Mouse (Mus musculus) heart, adult 8-10 months (tissue): ENCODE results near the gene Abcg5. TPM values are rescaled to one million over a fixed set of nuclear protein-coding genes. Genes with fewer than 3 reads are reported as not detected.

Source experiments
- DNase-seq: peaks from one replicate; pipeline ENCODE4 v3.0.0; 2022; ENCODE audit warnings: low spot score
- total RNA-seq, 4 experiments: library from RNA; stranded (reverse); gene quantifications; 2 replicates each; pipeline ENCODE4 v1.2.4; 2022

The Abcg5 gene
- not detected for total RNA-seq

- DNase-seq: no peak
These were observed at the start of gene Abcg5 for GRCm38 (mm10) chr17:84682734-84683717. Gene Abcg5, minus strand, starts transcription at chr17:84683011.

DNA sequence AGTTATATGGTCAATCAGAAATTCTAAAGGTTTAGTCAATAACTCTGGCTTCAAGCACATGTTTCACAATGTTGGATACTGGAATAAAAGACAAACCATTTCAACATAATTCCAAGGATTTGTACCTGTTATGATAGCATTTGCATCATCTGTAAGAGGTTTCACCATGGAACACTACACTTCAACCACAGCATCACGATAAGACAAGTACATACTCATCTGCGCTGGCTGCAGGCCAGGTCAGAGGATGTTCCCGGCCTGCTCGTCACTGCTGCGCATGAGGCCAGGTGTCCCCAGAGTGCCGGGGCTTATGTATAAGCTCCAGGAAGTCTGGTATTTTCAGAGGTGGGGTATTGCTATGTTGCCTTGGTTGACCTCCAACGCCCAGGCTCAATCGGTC lies 49.8 kb upstream of the Abcg5 start:
- no peak for DNase-seq

DNA sequence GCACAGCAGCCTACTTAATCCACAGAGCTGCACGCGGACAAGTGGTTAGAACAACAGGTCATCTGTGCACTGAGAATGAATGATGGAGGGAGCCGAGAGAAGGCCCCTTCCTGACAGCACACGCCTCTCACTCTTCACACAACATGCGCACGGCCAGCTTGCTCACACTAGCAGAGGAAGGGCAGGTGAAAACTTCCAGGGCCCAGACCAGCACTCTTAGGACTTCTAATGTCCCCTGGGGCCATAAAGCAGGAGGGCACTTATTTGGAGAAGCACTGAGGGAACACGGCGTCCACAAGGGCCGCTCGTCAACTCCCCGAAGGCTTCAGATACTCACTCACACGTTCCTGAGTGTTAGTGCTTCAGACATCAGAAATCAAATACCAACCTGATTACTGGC lies 48.5 kb upstream of the Abcg5 start:
- DNase-seq: no peak

DNA sequence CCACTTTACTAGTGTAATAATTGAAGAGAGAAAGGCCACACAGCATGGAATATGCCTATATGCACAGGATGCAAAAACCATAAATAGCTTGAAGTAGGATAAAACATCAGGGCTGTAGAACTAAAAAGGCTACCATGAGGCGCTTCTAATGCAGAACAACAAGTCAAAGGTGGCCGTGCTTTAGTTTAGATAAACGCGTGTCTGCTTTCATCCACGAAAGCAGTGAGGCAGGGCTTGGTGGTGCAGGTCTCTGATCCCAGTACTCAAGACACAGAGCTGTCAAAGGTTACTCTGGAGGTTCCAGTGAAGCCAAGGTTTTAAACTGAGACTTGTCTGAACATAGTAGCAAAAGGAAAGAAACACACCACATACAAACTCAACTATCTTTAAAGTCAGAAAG lies 46.3 kb upstream of the Abcg5 start:
- no peak for DNase-seq

GRCm38 (mm10) chr17:84728201-84728911 lies 45.5 kb upstream of the Abcg5 start:
- DNase-seq: no peak

DNA sequence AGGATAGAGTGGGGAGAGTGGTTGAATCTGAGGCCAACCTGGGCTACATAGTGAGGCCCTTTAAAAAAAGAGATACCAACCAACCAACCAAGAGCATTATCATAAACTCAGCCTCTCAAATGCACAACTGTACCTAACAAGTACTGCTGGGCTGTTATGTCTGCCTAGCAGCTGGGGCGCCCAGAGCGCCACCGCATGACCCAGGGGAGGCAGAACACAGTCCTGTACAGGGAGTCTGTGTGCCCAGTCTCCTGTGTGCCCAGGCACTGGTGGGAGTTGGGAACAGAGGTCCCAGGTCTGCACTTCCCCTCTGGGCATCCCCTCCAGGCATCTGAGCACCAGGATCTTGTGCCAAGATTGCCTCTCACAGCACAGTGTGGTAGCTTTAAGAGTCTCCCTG lies 42.4 kb upstream of the Abcg5 start:
- DNase-seq: no peak

- DNase-seq: no peak
These were observed 41.2 kb upstream of the Abcg5 start for GRCm38 (mm10) chr17:84724028-84724427.

- no peak for DNase-seq
These were observed 36.3 kb upstream of the Abcg5 start for GRCm38 (mm10) chr17:84719105-84719504.

DNA sequence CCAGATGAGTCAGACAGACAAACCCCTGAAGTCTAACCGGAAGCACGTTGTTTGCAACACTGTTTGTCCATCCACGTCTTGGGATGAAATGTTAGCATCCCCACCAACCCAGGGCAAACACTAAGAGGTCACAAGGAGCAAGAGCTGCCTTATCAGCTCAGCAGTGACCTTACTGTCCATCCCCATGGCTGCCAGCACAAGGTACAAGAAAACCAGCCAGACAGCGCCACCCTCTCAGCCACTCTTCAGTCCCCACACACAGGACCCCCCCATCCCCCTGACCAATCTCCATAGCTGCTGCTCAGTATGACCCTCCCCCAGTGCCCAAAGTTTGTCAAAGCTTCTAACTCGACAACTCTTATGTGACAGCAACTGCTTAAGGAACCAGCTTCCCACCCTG lies 34.6 kb upstream of the Abcg5 start:
- no peak for DNase-seq

DNA sequence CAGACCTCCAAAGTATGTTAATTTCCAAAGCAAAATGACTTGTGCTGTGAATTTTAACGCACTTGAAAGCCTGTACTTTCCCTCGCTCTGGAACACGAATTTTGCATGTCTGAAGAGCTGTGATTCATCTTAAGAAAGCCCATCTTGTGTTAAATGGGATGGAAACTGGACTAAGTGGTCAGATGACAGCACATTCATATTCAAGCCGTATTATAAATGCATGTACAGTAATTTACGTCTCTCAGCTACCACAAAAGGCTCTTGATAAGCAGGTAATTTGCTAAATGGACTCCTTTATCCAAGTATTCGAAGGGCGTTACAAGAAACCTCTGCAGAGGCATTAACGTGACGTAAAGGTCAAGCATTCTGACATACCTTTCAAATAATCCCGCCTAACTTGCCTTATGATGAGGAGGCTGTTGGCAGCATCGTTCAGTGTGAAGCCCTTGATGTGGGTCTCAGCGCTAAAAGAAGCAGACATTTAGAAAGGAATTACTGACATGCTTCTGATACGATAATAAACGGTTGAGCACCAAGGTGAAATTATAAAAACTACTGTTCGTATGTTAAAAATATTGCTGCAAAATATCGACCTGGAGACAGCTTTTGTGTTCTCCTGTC lies 33.6 kb upstream of the Abcg5 start:
- DNase-seq: no peak

DNA sequence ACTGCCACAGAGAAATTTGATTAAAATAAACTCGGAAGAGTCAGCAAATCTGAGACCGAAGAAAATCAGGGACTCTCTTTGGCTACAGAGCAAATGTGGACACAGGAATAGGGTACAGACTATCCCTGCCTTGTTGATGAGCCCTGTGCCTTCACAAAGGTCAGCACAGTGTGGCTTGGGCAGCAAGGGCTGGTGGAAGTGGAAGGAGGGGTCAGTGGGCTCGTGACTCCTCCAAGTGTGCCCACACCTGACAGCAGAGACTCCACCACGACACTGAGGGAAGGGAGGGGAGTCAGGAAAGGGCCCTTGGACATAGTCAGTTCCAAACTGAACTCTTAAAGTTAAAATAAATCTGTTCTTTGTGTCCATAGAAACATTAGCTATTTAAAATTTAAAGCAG lies 32.1 kb upstream of the Abcg5 start:
- no peak for DNase-seq

GRCm38 (mm10) chr17:84713563-84714164 lies 30.9 kb upstream of the Abcg5 start:
- no peak for DNase-seq

DNA sequence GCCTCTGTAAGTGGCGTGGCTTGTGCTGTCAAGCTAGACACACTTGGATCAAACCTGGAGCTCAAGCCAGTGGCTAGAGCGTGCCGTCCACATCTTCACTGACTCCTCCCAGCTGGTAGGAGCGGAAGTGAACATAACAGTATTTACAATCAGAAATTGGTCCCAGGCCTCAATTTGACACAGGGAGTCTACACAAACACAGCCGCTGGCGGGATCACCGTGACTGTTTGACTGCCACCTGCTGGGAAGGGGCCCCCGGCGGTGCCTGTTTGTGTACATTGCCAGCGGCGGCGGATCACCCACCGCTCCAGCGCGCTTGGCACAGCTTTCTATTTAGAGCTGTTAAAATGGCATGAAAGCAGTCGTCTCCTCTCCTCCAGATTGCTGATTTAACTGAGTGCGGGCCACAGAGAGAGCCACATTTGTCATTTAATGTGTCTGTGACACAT lies 26.6 kb upstream of the Abcg5 start:
- DNase-seq: no peak

DNA sequence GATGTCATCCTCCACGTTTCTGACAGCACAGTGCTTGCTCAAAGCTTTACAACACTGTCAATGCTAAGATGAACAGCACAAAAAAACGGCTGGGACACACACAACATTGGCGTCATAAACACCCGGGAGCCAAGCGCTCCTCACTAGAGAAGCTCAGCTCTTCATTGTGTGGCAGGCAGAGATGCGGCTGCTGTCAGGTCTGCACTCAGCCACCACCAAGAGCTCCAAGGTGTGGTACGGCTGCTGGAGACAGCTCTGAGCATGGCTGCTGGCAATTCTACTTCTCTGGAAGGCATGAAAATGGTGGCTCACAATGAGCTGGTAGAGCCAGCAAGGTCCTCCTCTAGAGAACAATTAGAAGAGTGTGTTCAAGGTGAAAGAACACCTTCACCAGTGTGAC lies 26.0 kb upstream of the Abcg5 start:
- DNase-seq: no peak

- no peak for DNase-seq
These were observed 24.6 kb upstream of the Abcg5 start for GRCm38 (mm10) chr17:84707407-84707806.

GRCm38 (mm10) chr17:84698727-84699126 lies 15.9 kb upstream of the Abcg5 start:
- DNase-seq: peak; percentile 26

- DNase-seq: no peak
These were observed 13.7 kb upstream of the Abcg5 start for GRCm38 (mm10) chr17:84696537-84696936.

DNA sequence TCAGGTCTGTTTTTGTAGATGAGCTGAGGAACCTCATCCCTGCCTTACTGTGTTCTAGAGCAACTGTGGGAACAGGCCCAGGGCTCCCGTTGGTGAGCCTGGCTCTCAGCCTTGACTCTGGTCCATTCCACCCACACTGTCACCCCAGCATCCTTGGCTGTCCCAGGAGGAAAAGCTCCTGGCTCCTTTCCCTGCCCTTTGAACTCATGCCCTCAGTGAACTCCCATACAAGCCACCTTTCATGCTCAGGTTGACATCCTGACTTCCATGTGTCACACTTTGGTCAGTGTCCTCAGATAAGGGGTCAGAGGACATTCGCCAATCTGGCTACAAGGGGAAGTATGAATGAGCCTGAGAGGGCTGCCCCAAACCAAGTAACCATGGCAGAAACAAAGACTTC lies 10.9 kb upstream of the Abcg5 start:
- no peak for DNase-seq

- no peak for DNase-seq
These were observed 7.3 kb upstream of the Abcg5 start for GRCm38 (mm10) chr17:84690111-84690510.

DNA sequence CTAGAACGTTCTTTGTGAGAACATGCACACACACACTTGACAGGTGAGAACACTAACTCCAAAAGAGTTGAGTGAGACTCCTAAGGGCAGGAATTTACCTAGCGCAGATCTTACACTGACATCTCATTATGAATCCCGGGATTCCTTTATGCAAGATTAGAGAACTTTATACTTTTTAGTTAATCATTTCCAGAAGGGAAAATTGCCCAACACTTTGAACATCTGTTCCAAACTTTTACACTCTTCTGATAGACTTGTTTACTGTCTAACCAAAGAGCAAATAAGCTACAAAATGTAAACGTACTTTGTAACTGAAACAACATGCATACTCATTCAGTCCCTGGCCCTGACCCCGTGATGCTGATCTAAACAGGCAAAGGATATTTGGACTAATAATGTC lies 6.5 kb upstream of the Abcg5 start:
- no peak for DNase-seq

DNA sequence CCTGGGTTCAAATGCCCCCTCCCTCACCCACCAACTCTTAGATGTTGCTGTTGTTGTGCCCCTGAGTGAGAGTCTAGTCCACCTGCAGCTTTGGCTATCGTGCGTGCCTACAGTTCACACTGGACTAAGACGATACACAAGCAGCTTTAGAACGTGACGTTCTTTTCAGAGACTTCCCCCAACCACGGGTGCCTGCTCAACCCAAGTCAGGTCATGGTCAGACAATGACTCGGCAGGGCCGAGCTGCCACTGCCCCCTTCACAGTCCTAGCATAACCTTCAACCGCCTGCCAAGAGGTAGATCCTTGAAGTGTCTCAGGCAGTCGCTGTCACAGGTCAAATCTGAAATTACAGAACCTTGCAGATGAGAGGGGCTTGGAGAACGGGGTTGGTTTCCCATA lies 6.0 kb upstream of the Abcg5 start:
- DNase-seq: no peak

- no peak for DNase-seq
These were observed 5.2 kb upstream of the Abcg5 start for GRCm38 (mm10) chr17:84687994-84688393.
